In the genomic region with DNA sequence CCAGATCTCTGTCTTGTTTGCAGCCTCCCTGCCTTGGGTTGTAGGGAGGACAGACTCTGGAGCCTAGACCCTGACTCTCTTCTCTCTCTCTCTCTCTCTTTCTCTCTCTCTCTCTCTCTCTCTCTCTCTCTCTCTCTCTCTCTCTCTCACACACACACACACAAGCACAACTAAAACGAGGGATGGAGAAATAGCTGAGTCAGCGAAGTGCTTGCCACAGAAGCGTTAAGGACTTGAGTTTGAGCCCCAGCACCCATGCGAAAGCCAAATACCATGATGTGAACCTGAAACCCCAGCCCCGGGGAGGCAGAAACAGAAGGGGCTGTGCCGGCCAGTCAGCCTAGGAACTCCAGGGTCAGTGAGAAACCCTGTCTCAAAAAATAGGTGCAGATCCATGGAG, we compare ENCODE assay signal across 45 mouse cellular contexts. TPM values are rescaled to one million over a fixed set of nuclear protein-coding genes. Genes with fewer than 3 reads are reported as not detected.
"Had no signal": no experiment of that assay in that cellular context is flagged by ENCODE, and none has a peak within 500 bp of the region (broad histone marks: within the 10 kb centered on the region; RNA-seq: fewer than 3 reads in every experiment).

No protein-coding gene starts in this region.

- H3K4me1 ChIP-seq: limb, embryonic 10.5 days; limb, embryonic 12.5 days; limb, embryonic 13.5 days; liver, embryonic 12.5 days; liver, embryonic 13.5 days; liver, embryonic 15.5 days; lung, embryonic 15.5 days; megakaryocyte, embryonic 14.5 days had no signal

- DNase-seq: left cerebral cortex, postnatal 4 days; liver; liver, embryonic 13.5 days; liver, postnatal 0 days; lung, adult 18-20 months; lung, adult 2 months; lung, embryonic 14.5 days; lung, postnatal 10 days; lung, postnatal 14 days; lung, postnatal 36 days; lung, postnatal 4 days; midbrain, embryonic 14.5 days had no signal

- H3K27me3 ChIP-seq: limb, embryonic 12.5 days; limb, embryonic 13.5 days; limb, embryonic 15.5 days; liver, embryonic 12.5 days; liver, embryonic 13.5 days; liver, embryonic 15.5 days; lung, embryonic 15.5 days; midbrain, embryonic 12.5 days; midbrain, embryonic 13.5 days; midbrain, embryonic 15.5 days had no signal

- H3K9ac ChIP-seq: limb, embryonic 12.5 days; limb, embryonic 13.5 days; limb, embryonic 15.5 days; liver, embryonic 12.5 days; liver, embryonic 13.5 days; liver, embryonic 14.5 days; liver, embryonic 15.5 days; liver, postnatal 0 days; lung, embryonic 14.5 days; lung, embryonic 15.5 days; midbrain, embryonic 12.5 days; midbrain, embryonic 13.5 days; midbrain, embryonic 15.5 days had no signal

- H3K4me2 ChIP-seq: limb, embryonic 12.5 days; limb, embryonic 13.5 days; limb, embryonic 15.5 days; liver, embryonic 11.5 days; liver, embryonic 12.5 days; liver, embryonic 13.5 days; liver, embryonic 15.5 days; lung, embryonic 14.5 days; lung, embryonic 15.5 days; midbrain, embryonic 11.5 days; midbrain, embryonic 12.5 days; midbrain, embryonic 13.5 days; midbrain, embryonic 15.5 days had no signal

- H3K27ac ChIP-seq: limb, embryonic 10.5 days; limb, embryonic 12.5 days; limb, embryonic 13.5 days; limb, embryonic 15.5 days; liver, embryonic 12.5 days; liver, embryonic 13.5 days; liver, embryonic 14.5 days; liver, embryonic 15.5 days; lung, embryonic 15.5 days; macrophage; midbrain, embryonic 10.5 days; midbrain, embryonic 12.5 days; midbrain, embryonic 13.5 days; midbrain, embryonic 15.5 days had no signal

- H3K9me3 ChIP-seq: limb, embryonic 10.5 days; limb, embryonic 12.5 days; limb, embryonic 13.5 days; limb, embryonic 15.5 days; liver, embryonic 12.5 days; liver, embryonic 13.5 days; liver, embryonic 15.5 days; lung, embryonic 15.5 days; megakaryocyte, embryonic 14.5 days; midbrain, embryonic 10.5 days; midbrain, embryonic 12.5 days; midbrain, embryonic 13.5 days; midbrain, embryonic 15.5 days had no signal

- H3K36me3 ChIP-seq: midbrain, embryonic 12.5 days; midbrain, embryonic 13.5 days; midbrain, embryonic 15.5 days had no signal

- H3K4me3 ChIP-seq: limb, embryonic 10.5 days; limb, embryonic 12.5 days; limb, embryonic 13.5 days; limb, embryonic 15.5 days; liver, embryonic 12.5 days; liver, embryonic 13.5 days; liver, embryonic 15.5 days; lung, embryonic 15.5 days; midbrain, embryonic 10.5 days; midbrain, embryonic 12.5 days; midbrain, embryonic 13.5 days; midbrain, embryonic 15.5 days; myocyte had no signal

RNA-seq across cellular contexts. Expression of a gene that starts 44.3 kb away (rescaled TPM):
- total RNA-seq: megakaryocyte progenitor cell, adult 5-6 weeks; megakaryocyte-erythroid progenitor cell, adult 5-6 weeks; monocyte, adult 5-6 weeks had no signal

RNA-seq across cellular contexts. Expression of a gene that starts 59.8 kb away (rescaled TPM):
- total RNA-seq: left cerebral cortex, adult 8-10 months; left cerebral cortex, postnatal 10 days; left cerebral cortex, postnatal 14 days; left cerebral cortex, postnatal 36 days; left cerebral cortex, postnatal 4 days; liver, adult 2 months; megakaryocyte progenitor cell, adult 5-6 weeks; megakaryocyte, adult 5-6 weeks; megakaryocyte-erythroid progenitor cell, adult 5-6 weeks; midbrain, postnatal 0 days; monocyte, adult 5-6 weeks had no signal
- polyA plus RNA-seq: limb, embryonic 10.5 days; limb, embryonic 11.5 days; limb, embryonic 12.5 days; limb, embryonic 13.5 days; liver, adult 2 months; liver, embryonic 11.5 days; liver, embryonic 12.5 days; liver, embryonic 13.5 days; liver, embryonic 14.5 days; liver, embryonic 15.5 days; liver, embryonic 16.5 days; liver, postnatal 0 days; lung, embryonic 14.5 days; lung, embryonic 15.5 days; lung, embryonic 16.5 days; lung, postnatal 0 days; macrophage; midbrain, embryonic 10.5 days; midbrain, embryonic 11.5 days; midbrain, embryonic 12.5 days; midbrain, embryonic 13.5 days; midbrain, embryonic 14.5 days; midbrain, embryonic 15.5 days; midbrain, embryonic 16.5 days; midbrain, postnatal 0 days; neural tube, embryonic 11.5 days had no signal
